Mouse (Mus musculus): Measurements from ENCODE around the gene Ildr1.

Gene Ildr1

GRCm38 (mm10) chr16:36693818-36694413, at the start of gene Ildr1:
TSS of gene Ildr1 (plus strand) at chr16:36693978.
- DNase-seq (ENCODE audit: low spot score) = no peak

- no peak for DNase-seq (ENCODE audit: low spot score)
Observed at GRCm38 (mm10) chr16:36645124-36645523, 48.7 kb upstream of the Ildr1 start.

- no peak for DNase-seq (ENCODE audit: low spot score)
Observed at GRCm38 (mm10) chr16:36649304-36649703, 44.5 kb upstream of the Ildr1 start.

GRCm38 (mm10) chr16:36650511-36650910, 43.3 kb upstream of the Ildr1 start:
- DNase-seq (ENCODE audit: low spot score) = no peak

GRCm38 (mm10) chr16:36651174-36651766, 42.5 kb upstream of the Ildr1 start:
- no peak for DNase-seq (ENCODE audit: low spot score)

GRCm38 (mm10) chr16:36655199-36655598, 38.6 kb upstream of the Ildr1 start:
- DNase-seq (ENCODE audit: low spot score) = no peak

- no peak for DNase-seq (ENCODE audit: low spot score)
Observed at GRCm38 (mm10) chr16:36655910-36656309, 37.9 kb upstream of the Ildr1 start.

GRCm38 (mm10) chr16:36661330-36661729, 32.4 kb upstream of the Ildr1 start:
- no peak for DNase-seq (ENCODE audit: low spot score)

GRCm38 (mm10) chr16:36663484-36663883, 30.3 kb upstream of the Ildr1 start:
- DNase-seq (ENCODE audit: low spot score) = no peak

GRCm38 (mm10) chr16:36665782-36666181, 28.0 kb upstream of the Ildr1 start, which contains the start of gene Cd86:
TSS of gene Cd86 (minus strand) at chr16:36666081.
- no peak for DNase-seq (ENCODE audit: low spot score)

- no peak for DNase-seq (ENCODE audit: low spot score)
Observed at GRCm38 (mm10) chr16:36666448-36667017, 27.2 kb upstream of the Ildr1 start.

GRCm38 (mm10) chr16:36670590-36670989, 23.2 kb upstream of the Ildr1 start:
- DNase-seq (ENCODE audit: low spot score) = no peak

- DNase-seq (ENCODE audit: low spot score) = no peak
Observed at GRCm38 (mm10) chr16:36673196-36673595, 20.6 kb upstream of the Ildr1 start.

GRCm38 (mm10) chr16:36674457-36675204, 19.1 kb upstream of the Ildr1 start:
- no peak for DNase-seq (ENCODE audit: low spot score)

GRCm38 (mm10) chr16:36675304-36675703, 18.5 kb upstream of the Ildr1 start:
- DNase-seq (ENCODE audit: low spot score) = no peak

- DNase-seq (ENCODE audit: low spot score) = no peak
Observed at GRCm38 (mm10) chr16:36675902-36676301, 17.9 kb upstream of the Ildr1 start.

GRCm38 (mm10) chr16:36681829-36682228, 11.9 kb upstream of the Ildr1 start:
- no peak for DNase-seq (ENCODE audit: low spot score)

GRCm38 (mm10) chr16:36684325-36684918, 9.4 kb upstream of the Ildr1 start:
- no peak for DNase-seq (ENCODE audit: low spot score)

- DNase-seq (ENCODE audit: low spot score) = no peak
Observed at GRCm38 (mm10) chr16:36688076-36688475, 5.7 kb upstream of the Ildr1 start.

GRCm38 (mm10) chr16:36691484-36691883, 2.3 kb upstream of the Ildr1 start:
- no peak for DNase-seq (ENCODE audit: low spot score)

- DNase-seq (ENCODE audit: low spot score) = no peak
Observed at GRCm38 (mm10) chr16:36694798-36695290, 1.1 kb downstream of the Ildr1 start.

- no peak for DNase-seq (ENCODE audit: low spot score)
Observed at GRCm38 (mm10) chr16:36697331-36697730, 3.6 kb downstream of the Ildr1 start.

All from left cerebral cortex, adult 11 months (tissue).